Mouse (Mus musculus): ENCODE results near the gene Nkx2-2. TPM values are rescaled to one million over a fixed set of nuclear protein-coding genes. Genes with fewer than 3 reads are reported as not detected.

The Nkx2-2 gene
- polyA plus RNA-seq, 1 experiment from 2014 or later, result not detected

- Histone ChIP-seq H3K36me3 (ENCODE audit: control insufficient read depth, insufficient read depth, low read length) (no peaks in the 10 kb centered on the region), H3K27ac (replicated peaks in 1 of 2; ENCODE audit: control insufficient read depth in 1 of 2, insufficient read depth in 1 of 2, low read depth in 2 of 2, low read length in 2 of 2) (no peak overlapping the region), H3K4me2 (ENCODE audit: low read length) (no peak overlapping the region), H3K27me3 (ENCODE audit: control insufficient read depth, insufficient read depth, low read length) (no peaks in the 10 kb centered on the region), H3K4me3 (ENCODE audit: control insufficient read depth in 1 of 2, insufficient read depth in 1 of 2, low read depth in 1 of 2, low read length in 2 of 2) (no peak overlapping the region), H3K9me3 (ENCODE audit: control insufficient read depth, low read length) (no peaks in the 10 kb centered on the region), H3K4me1 (ENCODE audit: control insufficient read depth in 2 of 2, insufficient read depth in 2 of 2, low read length in 2 of 2) (no peaks in the 10 kb centered on the region), H3K9ac (ENCODE audit: low read length) (no peak overlapping the region)
- WGBS, result 44% methylated on average over 2 of the region's 2 CpGs
- ATAC-seq (ENCODE audit: insufficient number of reproducible peaks, insufficient read depth, low FRiP score, low read depth), result no peak
These were observed 41.5 kb downstream of the Nkx2-2 start for GRCm38 (mm10) chr2:147152543-147152942.

Other genes starting within 250 kb of the Nkx2-2 start
- 58.6 and 59.8 TPM in 2 replicates for gene Xrn2, start 181.2 kb downstream of the Nkx2-2 start, polyA plus RNA-seq (2014; fragmentation: Nextera tagmentation; extraction: Ambion mirVana)
- not detected in 2 replicates for gene Nkx2-4, start 108.8 kb downstream of the Nkx2-2 start, polyA plus RNA-seq (2014; fragmentation: Nextera tagmentation; extraction: Ambion mirVana)
- gene Pax1, start 167.7 kb upstream of the Nkx2-2 start, polyA plus RNA-seq (2014; fragmentation: Nextera tagmentation; extraction: Ambion mirVana), result not detected in 2 replicates